Mouse (Mus musculus): ENCODE results near the gene Gm5089.

GRCm38 (mm10) chr14:122454901-122455561, 4.1 kb upstream of the Gm5089 start:
- TF ChIP-seq CTCF (IDR thresholded peaks at IDR 0.05; ENCODE audit: borderline replicate concordance, insufficient read depth, low read depth, low read length) (no peak), POLR2A (IDR thresholded peaks at IDR 0.05; ENCODE audit: borderline replicate concordance, insufficient read depth, low read length) (no peak)

All from cerebellum, adult 2 months (tissue).